Mouse (Mus musculus) heart, postnatal 0 days (tissue): ENCODE results near the gene Abr. TPM values are rescaled to one million over a fixed set of nuclear protein-coding genes. Genes with fewer than 3 reads are reported as not detected.

Source experiments
- ATAC-seq: fragments of 200-750 bp; cut with Nextera tagmentation; 2 replicates; pipeline ENCODE4 v1.8.0; 2017; ENCODE audit warnings: low read depth, moderate number of reproducible peaks, moderate library complexity; ENCODE audit not compliant: insufficient read depth
- DNase-seq: peaks from one replicate; pipeline ENCODE4 v3.0.0-alpha.2; 2016; ENCODE audit warnings: low spot score
- H3K27ac ChIP-seq: fragments of 300-500 bp; sonication (generic); 2 replicates; pipeline ENCODE4 v1.5.1; 2014; ENCODE audit warnings: low read depth, mild to moderate bottlenecking
- H3K27me3 ChIP-seq: fragments of 300-500 bp; sonication (generic); 2 replicates; pipeline ENCODE4 v1.6.1; 2014; ENCODE audit warnings: low read length, mixed read lengths; ENCODE audit not compliant: control insufficient read depth, insufficient read depth
- H3K36me3 ChIP-seq: fragments of 300-500 bp; sonication (generic); replicated peaks from 2 replicates; pipeline ENCODE4 v1.6.1; 2014; ENCODE audit warnings: low read length, mixed read lengths; ENCODE audit not compliant: control insufficient read depth, insufficient read depth
- H3K4me1 ChIP-seq: fragments of 300-500 bp; sonication (generic); 2 replicates; pipeline ENCODE4 v1.6.1; 2014; ENCODE audit warnings: antibody characterized with exemption; ENCODE audit not compliant: control insufficient read depth, insufficient read depth
- H3K4me2 ChIP-seq: fragments of 300-500 bp; sonication (generic); 2 replicates; pipeline ENCODE4 v1.6.1; 2014; ENCODE audit warnings: low read depth, mild to moderate bottlenecking, low read length, moderate library complexity
- H3K4me3 ChIP-seq: fragments of 300-500 bp; sonication (generic); 2 replicates; pipeline ENCODE4 v1.5.1; 2014; ENCODE audit warnings: low read depth, low read length
- H3K9ac ChIP-seq: fragments of 300-500 bp; sonication (generic); replicated peaks from 2 replicates; pipeline ENCODE4 v1.6.1; 2014; ENCODE audit warnings: low read depth, low read length, mixed read lengths
- H3K9me3 ChIP-seq: fragments of 300-500 bp; sonication (generic); replicated peaks from 2 replicates; pipeline ENCODE4 v1.6.1; 2016; ENCODE audit warnings: low read length; ENCODE audit not compliant: control insufficient read depth
- CTCF ChIP-seq: IDR thresholded peaks from 2 replicates; pipeline ENCODE4 v1.5.1; 2016; ENCODE audit warnings: antibody characterized with exemption, control low read depth, low read depth
- EP300 ChIP-seq: IDR thresholded peaks from 2 replicates; pipeline ENCODE4 v1.6.1; 2016; ENCODE audit warnings: antibody characterized with exemption, low read depth
- WGBS: fragments of 180-500 bp; shearing (Covaris S2); extraction: QIAGEN DNeasy Blood & Tissue Kit; methylation state at CpG from one replicate; pipeline ENCODE4 v1.1.7; 2014; 5-methylcytosine and 5-hydroxymethylcytosine counted together
- polyA plus RNA-seq: library from polyadenylated mRNA; unstranded; fragments of >200 nt; fragmentation: Nextera tagmentation; extraction: Ambion mirVana; gene quantifications from 2 replicates; pipeline ENCODE4 v1.2.1, GENCODE M21; 2015
- total RNA-seq: library from RNA; depleted of rRNA; stranded (reverse); fragments of >200 nt; gene quantifications from 2 replicates; pipeline ENCODE4 v1.2.3, GENCODE M21; 2014; ENCODE audit warnings: low replicate concordance

Gene Abr
- total and polyA plus RNA-seq, 2 experiments from 2014 or later, result 14.1 to 48.9 TPM

- no peak overlapping the region for H3K9ac ChIP-seq
- ATAC-seq, result no peak
- no peak overlapping the region for H3K4me3 ChIP-seq
- no peak overlapping the region for H3K4me2 ChIP-seq
- no peaks in the 10 kb centered on the region for H3K9me3 ChIP-seq
- DNase-seq, result no peak
- H3K27ac ChIP-seq, result no peak overlapping the region
- no peaks in the 10 kb centered on the region for H3K27me3 ChIP-seq
- 70% methylated on average over 3 of the region's 3 CpGs for WGBS
- H3K36me3 ChIP-seq, result no peaks in the 10 kb centered on the region
- TF ChIP-seq CTCF, result no peak
- no peak for TF ChIP-seq EP300
- 0 out of 2 replicates have a peak, but pooled peaks cover 3% of the 10 kb centered on the region for H3K4me1 ChIP-seq
Measured at GRCm38 (mm10) chr11:76385746-76386145, 236.4 kb downstream of the Abr start.

GRCm38 (mm10) chr11:76385017-76385416 lies 237.1 kb downstream of the Abr start:
- Histone ChIP-seq H3K9me3 (no peaks in the 10 kb centered on the region), H3K27me3 (no peaks in the 10 kb centered on the region), H3K9ac (no peak overlapping the region), H3K4me1 (peaks cover 9% of the 10 kb centered on the region; the same call in 1 of the 2 replicates), H3K36me3 (no peaks in the 10 kb centered on the region), H3K27ac (peak overlapping the region; percentile 20; the same call in 1 of the 2 replicates), H3K4me2 (no peak overlapping the region), H3K4me3 (no peak overlapping the region)
- DNase-seq (no peak), ATAC-seq (no peak)
- WGBS, result 86% methylated on average over 4 of the region's 4 CpGs
- no peak for TF ChIP-seq EP300
- no peak for TF ChIP-seq CTCF

DNA sequence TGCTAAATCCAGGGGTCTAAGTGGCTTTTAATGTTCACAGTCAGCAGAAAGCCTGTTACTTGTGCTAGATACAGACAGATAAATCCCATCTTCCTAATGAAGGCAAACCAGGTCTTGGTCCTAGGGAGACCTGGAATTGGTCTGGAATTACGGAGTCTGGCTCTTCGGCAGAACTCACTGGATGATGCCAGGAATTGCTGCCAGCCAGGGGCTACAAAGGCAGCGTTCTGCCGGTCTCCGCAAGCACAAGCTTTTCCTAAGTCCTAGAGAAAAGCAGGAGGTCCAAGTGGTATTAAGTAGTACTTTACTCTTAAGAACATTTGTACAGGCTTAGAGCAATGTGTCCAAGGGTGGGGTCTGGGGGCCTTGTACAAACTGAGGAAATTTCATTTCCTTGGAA lies 237.8 kb downstream of the Abr start:
- Histone ChIP-seq H3K27ac (peak overlapping the region; percentile 20; the same call in 1 of the 2 replicates), H3K36me3 (no peaks in the 10 kb centered on the region), H3K9ac (no peak overlapping the region), H3K4me3 (no peak overlapping the region), H3K4me2 (no peak overlapping the region), H3K9me3 (no peaks in the 10 kb centered on the region), H3K4me1 (peaks cover 16% of the 10 kb centered on the region; the same call in 1 of the 2 replicates), H3K27me3 (no peaks in the 10 kb centered on the region)
- DNase-seq (no peak), ATAC-seq (no peak)
- WGBS, result 78% methylated on average over 5 of the region's 5 CpGs
- TF ChIP-seq CTCF (no peak), EP300 (no peak)

DNA sequence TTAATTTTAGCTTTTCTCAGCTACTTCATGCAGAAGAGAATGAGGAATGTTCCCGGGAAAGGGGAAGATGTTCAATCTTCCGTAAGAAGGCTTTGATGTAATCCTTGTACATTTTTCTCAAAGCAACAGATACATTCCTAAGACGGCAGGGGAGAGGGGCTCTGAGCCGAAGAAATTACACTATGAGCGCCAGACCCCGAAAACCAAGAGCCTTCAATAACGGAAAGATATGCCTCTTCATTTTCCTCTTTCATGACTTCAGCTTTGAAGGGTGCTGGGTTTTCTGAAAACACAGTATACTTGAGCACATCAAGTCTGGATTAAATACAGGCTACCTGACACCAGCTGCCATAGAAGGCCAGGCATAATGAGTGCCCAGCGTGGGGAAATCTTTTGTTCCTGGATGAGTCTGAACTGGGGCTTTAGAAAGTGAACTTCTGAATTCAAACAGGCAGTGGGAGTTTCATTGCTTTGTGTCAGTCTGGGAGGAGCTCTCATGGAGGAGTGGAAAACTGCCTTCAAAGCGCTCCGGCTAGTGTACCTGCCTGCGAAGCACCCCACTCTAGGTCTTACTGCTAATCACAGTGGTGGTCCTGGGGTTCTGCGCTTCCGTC lies 239.3 kb downstream of the Abr start:
- H3K9ac ChIP-seq, result no peak overlapping the region
- no peak overlapping the region for H3K4me3 ChIP-seq
- no peaks in the 10 kb centered on the region for H3K9me3 ChIP-seq
- no peaks in the 10 kb centered on the region for H3K27me3 ChIP-seq
- H3K27ac ChIP-seq, result no peak overlapping the region
- DNase-seq, result no peak
- WGBS, result 88% methylated on average over 13 of the region's 13 CpGs
- no peaks in the 10 kb centered on the region for H3K36me3 ChIP-seq
- no peak for TF ChIP-seq CTCF
- no peak for TF ChIP-seq EP300
- ATAC-seq, result no peak
- H3K4me2 ChIP-seq, result no peak overlapping the region
- H3K4me1 ChIP-seq, result peaks cover 16% of the 10 kb centered on the region; the same call in 1 of the 2 replicates

DNA sequence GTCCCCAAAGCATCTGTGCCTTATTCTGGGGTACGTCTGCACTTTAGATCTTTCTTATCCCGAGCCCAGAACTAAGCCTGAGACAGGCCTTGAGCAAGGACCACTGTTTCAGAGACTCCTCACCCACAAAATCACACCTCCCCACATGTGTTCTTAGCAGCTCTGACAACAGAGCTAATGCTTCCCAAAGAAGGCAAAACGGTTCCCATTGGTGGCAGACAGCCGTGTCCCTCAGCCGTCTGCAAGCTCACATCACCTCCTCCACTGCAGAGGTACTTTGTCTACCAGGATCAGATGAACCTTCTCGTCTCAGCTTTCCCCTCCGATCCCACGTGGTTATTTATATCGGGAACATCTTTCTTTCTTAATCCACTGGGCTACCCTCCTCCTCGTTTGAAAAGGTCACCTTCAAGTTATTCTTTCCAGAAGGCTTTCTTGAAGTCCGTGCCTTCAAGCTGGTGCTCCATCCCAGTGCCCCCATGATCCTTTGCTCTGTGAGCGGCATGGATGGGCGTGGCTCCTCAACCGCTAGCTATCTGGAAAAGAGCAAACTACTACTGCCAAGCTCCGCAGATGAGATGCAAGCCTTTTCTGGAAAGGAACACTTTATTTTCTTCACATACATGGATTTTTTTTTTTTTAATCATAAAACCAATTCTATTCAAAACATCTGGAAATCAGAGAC lies 240.8 kb downstream of the Abr start:
- Histone ChIP-seq H3K4me3 (no peak overlapping the region), H3K27me3 (no peaks in the 10 kb centered on the region), H3K9me3 (no peaks in the 10 kb centered on the region), H3K4me2 (no peak overlapping the region), H3K36me3 (no peaks in the 10 kb centered on the region), H3K4me1 (peaks cover 16% of the 10 kb centered on the region; the same call in 1 of the 2 replicates), H3K27ac (no peak overlapping the region; the same call in 1 of the 2 replicates), H3K9ac (no peak overlapping the region)
- 75% methylated on average over 15 of the region's 15 CpGs for WGBS
- no peak for TF ChIP-seq EP300
- no peak for TF ChIP-seq CTCF
- DNase-seq (no peak), ATAC-seq (no peak)
